Mouse (Mus musculus) embryo, embryonic 10.5 days (tissue): ENCODE data around the gene Tial1.
A peak's percentile ranks its signal among the peaks of the same experiment; 100 is the strongest.

Source experiments
- DNase-seq: peaks from one replicate; pipeline ENCODE4 v3.0.0-alpha.2; 2015; ENCODE audit warnings: low spot score

Tial1 gene

GRCm38 (mm10) chr7:128416664-128417063, 44.9 kb downstream of the Tial1 start:
- no peak for DNase-seq

DNA sequence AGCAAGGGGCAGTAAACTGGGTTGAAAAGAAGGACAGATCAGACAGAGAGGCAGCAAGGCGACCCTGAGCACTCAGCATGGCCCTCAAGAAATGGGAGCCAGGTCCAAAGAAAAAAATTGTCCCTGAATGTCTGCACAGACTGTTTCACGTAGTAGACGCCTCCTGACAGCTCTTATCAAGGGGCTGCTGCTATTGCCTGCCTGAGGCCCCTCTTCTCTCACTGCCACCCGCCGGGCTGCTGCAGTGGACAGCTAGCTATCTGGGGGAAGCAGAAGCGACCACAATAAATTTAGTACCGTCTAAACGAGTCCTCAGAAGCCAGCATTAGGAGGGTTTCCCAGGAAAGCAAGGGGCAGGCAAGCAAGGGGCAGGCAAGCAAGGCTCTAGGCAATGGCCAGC, 47.1 kb downstream of the Tial1 start:
- DNase-seq = no peak

- no peak for DNase-seq
These were observed 49.3 kb downstream of the Tial1 start for GRCm38 (mm10) chr7:128412071-128412833.

DNA sequence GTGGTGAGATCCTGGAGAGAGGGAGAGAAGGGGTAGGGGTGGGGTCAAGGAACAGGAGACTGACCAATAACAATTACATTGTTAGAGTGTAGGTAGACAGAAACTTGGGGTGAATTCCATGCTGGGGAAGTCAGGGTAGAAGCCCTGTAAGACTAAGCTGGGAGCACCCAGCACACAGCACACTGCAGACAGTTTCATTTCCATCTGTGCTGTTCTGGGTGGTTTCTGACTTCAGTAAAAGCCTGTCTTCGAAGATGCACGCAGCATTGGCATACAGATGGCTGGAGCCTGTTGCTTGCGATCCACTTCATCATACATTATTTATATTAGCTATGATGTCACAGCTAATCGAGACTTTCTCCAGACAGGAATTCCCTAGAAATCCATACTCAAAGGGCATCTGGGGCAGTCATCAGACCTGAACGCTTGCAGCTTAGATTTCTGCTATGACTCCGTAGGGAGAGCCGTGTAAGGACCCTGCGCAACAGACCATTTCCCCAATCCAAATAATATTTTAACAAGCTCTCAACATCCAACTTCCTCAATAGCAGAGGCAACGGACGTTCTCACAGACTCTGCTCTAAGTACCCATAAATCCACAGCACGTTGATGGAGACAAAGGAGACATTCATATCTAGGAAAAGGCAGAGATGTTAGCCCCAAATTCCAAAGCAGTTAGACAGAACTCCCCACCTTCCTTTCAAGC, 50.7 kb downstream of the Tial1 start:
- no peak for DNase-seq

DNA sequence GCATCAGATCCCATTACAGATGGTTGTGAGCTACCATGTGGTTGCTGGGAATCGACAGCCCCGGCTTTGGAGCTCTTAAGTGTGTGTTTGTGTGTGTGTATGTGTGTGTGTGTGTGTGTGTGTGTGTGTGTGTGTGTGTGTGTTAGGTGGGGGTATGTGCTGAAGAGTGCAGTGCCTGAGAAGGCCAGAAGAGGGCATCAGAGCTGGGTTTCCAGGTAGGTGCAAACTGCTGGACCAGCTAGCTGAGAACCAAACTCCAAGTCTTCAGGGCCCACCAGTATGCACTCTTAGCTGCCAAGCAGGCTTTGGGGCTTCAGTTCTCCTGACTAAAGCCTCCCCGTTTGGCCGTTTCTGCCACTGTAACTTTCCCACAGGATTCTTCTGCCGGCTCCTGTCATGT, 53.3 kb downstream of the Tial1 start:
- no peak for DNase-seq

DNA sequence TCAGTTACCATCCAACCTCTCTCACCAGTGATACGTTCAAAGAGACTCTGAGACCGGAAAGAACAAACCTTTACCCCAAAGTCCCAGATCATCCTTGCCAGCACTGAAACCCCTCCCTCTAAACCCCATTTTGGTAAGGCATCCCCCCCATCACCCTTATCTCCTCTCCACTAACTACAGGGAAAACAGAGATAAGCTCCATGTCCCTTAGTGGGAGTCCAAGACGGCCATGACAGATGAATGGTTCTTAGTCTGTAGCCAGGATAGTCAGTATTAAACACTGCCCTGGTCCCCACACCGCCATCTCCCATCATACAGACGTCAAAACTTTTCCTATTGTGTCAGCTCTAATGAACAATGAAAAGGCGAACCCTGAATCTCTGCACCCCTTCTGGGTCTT, 57.5 kb downstream of the Tial1 start:
- no peak for DNase-seq

DNA sequence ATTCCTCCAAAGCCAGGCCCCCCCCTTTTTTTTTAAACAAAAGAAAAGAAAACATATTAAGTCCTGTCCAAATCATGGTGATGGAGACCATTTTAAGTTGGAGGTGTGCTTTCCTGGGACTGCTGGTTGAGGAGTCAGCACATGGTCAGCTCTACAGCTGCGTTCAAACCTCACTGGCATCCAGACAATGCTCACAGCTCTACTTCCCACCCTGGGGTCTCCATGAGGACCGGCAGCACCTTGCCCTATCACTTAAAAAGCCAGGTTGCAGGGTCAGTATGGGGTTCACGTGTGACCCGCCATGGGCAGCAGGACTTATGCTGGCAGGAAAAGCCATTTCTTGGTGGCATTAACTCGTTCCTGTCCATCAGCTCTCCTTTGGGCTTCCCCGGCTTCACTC, 57.9 kb downstream of the Tial1 start:
- no peak for DNase-seq

- no peak for DNase-seq
These were observed 58.4 kb downstream of the Tial1 start for GRCm38 (mm10) chr7:128403128-128403527.

GRCm38 (mm10) chr7:128402577-128402976, 58.9 kb downstream of the Tial1 start:
- no peak for DNase-seq

GRCm38 (mm10) chr7:128398664-128399063, 62.9 kb downstream of the Tial1 start:
- DNase-seq = no peak

DNA sequence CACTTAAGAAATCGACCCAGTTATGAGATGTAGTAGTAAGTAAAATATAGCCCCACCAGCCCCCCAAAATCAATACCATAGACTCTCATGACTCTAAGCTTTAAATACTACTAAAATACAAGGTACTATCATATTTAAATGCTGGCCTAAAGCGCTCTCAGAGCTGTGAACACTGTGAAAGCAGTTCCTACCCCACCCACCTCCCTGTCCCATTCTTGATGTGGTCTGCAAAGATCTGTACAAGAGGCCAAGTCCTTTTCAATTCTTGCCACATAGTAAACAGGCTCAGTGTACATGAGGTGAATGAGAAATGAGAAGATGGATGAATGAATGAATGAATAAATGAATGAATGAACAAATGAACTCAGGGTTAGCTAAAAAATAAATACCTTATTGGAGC, 64.5 kb downstream of the Tial1 start:
- DNase-seq = no peak

GRCm38 (mm10) chr7:128393756-128394155, 67.8 kb downstream of the Tial1 start:
- DNase-seq = no peak

GRCm38 (mm10) chr7:128392972-128393314, 68.6 kb downstream of the Tial1 start:
- DNase-seq = no peak

DNA sequence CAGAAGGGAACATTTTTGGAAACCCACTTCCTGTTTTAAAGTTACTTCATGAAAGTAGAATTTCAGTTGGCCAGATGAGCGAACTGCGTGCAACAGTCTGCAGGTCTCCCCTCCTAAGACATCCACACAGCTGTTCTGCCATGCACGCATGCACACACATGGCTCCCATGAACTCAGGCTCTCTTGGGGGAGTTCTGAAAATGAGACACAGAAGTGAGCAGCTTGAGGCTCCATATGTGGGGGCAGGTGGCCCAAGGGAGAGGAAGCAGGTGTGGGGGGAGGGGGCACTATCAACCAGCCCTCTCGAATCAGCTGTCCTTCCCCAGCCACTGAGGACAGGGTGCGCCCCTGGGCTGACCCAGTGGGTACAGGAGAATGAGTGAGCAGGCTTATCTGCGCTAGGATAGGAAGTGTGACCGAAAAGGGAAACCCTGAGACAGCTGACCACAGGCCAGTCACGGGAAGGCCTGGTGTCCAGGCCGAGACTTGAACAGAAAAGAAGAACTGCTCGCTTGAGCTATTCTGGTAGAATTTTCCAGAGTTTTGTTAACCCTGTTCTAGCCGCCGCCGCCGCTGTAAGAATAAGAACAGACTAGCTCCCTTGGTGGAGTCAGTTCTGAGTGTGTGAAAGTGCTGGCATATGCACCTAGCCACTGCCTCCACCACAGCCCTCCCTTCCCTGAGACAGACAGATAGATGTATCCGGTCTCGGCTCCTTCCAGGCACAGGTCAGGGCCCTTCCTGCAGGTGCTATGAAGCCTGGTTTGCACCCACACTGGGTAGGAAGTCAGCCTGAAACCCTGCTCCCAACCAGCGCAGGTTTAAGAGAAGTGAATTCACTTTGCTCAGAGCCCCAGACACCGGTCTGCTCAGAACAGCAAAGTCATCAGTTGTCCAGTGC, 69.2 kb downstream of the Tial1 start:
- no peak for DNase-seq

- peak; percentile 28 for DNase-seq
These were observed 70.1 kb downstream of the Tial1 start for GRCm38 (mm10) chr7:128391267-128392057.
